Mouse (Mus musculus): ENCODE data around the gene Usp40. TPM values are rescaled to one million over a fixed set of nuclear protein-coding genes. Genes with fewer than 3 reads are reported as not detected.

Usp40 gene
- polyA plus RNA-seq, 1 experiment = 16.7 TPM

GRCm38 (mm10) chr1:87953073-87953472 is 55.3 kb downstream of the Usp40 start:
- Histone ChIP-seq H3K27ac (ENCODE audit: insufficient read depth, low read depth, low read length) (no peak overlapping the region), H3K4me3 (ENCODE audit: insufficient read depth, low read length) (no peak overlapping the region), H3K4me1 (ENCODE audit: control insufficient read depth, insufficient read depth, low read length) (no peaks in the 10 kb centered on the region)
- TF ChIP-seq POLR2A (IDR thresholded peaks at IDR 0.05; ENCODE audit: borderline replicate concordance, low read depth, low read length) (no peak), CTCF (IDR thresholded peaks at IDR 0.05; ENCODE audit: low read depth, low read length) (no peak)

- no peak overlapping the region for H3K27ac ChIP-seq (ENCODE audit: insufficient read depth, low read depth, low read length)
- no peak for TF ChIP-seq CTCF (IDR thresholded peaks at IDR 0.05; ENCODE audit: low read depth, low read length)
- no peak for TF ChIP-seq POLR2A (IDR thresholded peaks at IDR 0.05; ENCODE audit: borderline replicate concordance, low read depth, low read length)
- no peaks in the 10 kb centered on the region for H3K4me1 ChIP-seq (ENCODE audit: control insufficient read depth, insufficient read depth, low read length)
- no peak overlapping the region for H3K4me3 ChIP-seq (ENCODE audit: insufficient read depth, low read length)
Measured at GRCm38 (mm10) chr1:87951641-87952040, 56.7 kb downstream of the Usp40 start.

- TF ChIP-seq CTCF (IDR thresholded peaks at IDR 0.05; ENCODE audit: low read depth, low read length) (no peak), POLR2A (IDR thresholded peaks at IDR 0.05; ENCODE audit: borderline replicate concordance, low read depth, low read length) (no peak)
- no peaks in the 10 kb centered on the region for H3K4me1 ChIP-seq (ENCODE audit: control insufficient read depth, insufficient read depth, low read length)
- H3K4me3 ChIP-seq (ENCODE audit: insufficient read depth, low read length) = no peak overlapping the region
- H3K27ac ChIP-seq (ENCODE audit: insufficient read depth, low read depth, low read length) = no peak overlapping the region
Measured at GRCm38 (mm10) chr1:87947681-87948091, 60.7 kb downstream of the Usp40 start.

GRCm38 (mm10) chr1:87941765-87942164 is 66.6 kb downstream of the Usp40 start:
- Histone ChIP-seq H3K27ac (ENCODE audit: insufficient read depth, low read depth, low read length) (no peak overlapping the region), H3K4me3 (ENCODE audit: insufficient read depth, low read length) (no peak overlapping the region), H3K4me1 (ENCODE audit: control insufficient read depth, insufficient read depth, low read length) (no peaks in the 10 kb centered on the region)
- TF ChIP-seq POLR2A (IDR thresholded peaks at IDR 0.05; ENCODE audit: borderline replicate concordance, low read depth, low read length) (no peak), CTCF (IDR thresholded peaks at IDR 0.05; ENCODE audit: low read depth, low read length) (no peak)

GRCm38 (mm10) chr1:87936516-87936915 is 71.8 kb downstream of the Usp40 start:
- H3K4me1 ChIP-seq (ENCODE audit: control insufficient read depth, insufficient read depth, low read length) = peaks cover 33% of the 10 kb centered on the region
- no peak for TF ChIP-seq POLR2A (IDR thresholded peaks at IDR 0.05; ENCODE audit: borderline replicate concordance, low read depth, low read length)
- peak; percentile 25; the same call in 1 of the 2 replicates for TF ChIP-seq CTCF (IDR thresholded peaks at IDR 0.05; ENCODE audit: low read depth, low read length)

GRCm38 (mm10) chr1:87936075-87936474 is 72.3 kb downstream of the Usp40 start:
- TF ChIP-seq CTCF (IDR thresholded peaks at IDR 0.05; ENCODE audit: low read depth, low read length) = no peak
- TF ChIP-seq POLR2A (IDR thresholded peaks at IDR 0.05; ENCODE audit: borderline replicate concordance, low read depth, low read length) = no peak
- no peak overlapping the region for H3K4me3 ChIP-seq (ENCODE audit: insufficient read depth, low read length)
- no peak overlapping the region for H3K27ac ChIP-seq (ENCODE audit: insufficient read depth, low read depth, low read length)
- H3K4me1 ChIP-seq (ENCODE audit: control insufficient read depth, insufficient read depth, low read length) = peaks cover 33% of the 10 kb centered on the region

More at GRCm38 (mm10) chr1:87936516-87936915, 71.8 kb downstream of the Usp40 start:
- Histone ChIP-seq H3K27ac (ENCODE audit: insufficient read depth, low read depth, low read length) (no peak overlapping the region), H3K4me3 (ENCODE audit: insufficient read depth, low read length) (no peak overlapping the region)

GRCm38 (mm10) chr1:87935546-87935945 is 72.8 kb downstream of the Usp40 start:
- Histone ChIP-seq H3K4me3 (ENCODE audit: insufficient read depth, low read length) (no peak overlapping the region), H3K4me1 (ENCODE audit: control insufficient read depth, insufficient read depth, low read length) (peaks cover 33% of the 10 kb centered on the region), H3K27ac (ENCODE audit: insufficient read depth, low read depth, low read length) (no peak overlapping the region)
- no peak for TF ChIP-seq POLR2A (IDR thresholded peaks at IDR 0.05; ENCODE audit: borderline replicate concordance, low read depth, low read length)

- TF ChIP-seq CTCF (IDR thresholded peaks at IDR 0.05; ENCODE audit: low read depth, low read length) (no peak), POLR2A (IDR thresholded peaks at IDR 0.05; ENCODE audit: borderline replicate concordance, low read depth, low read length) (no peak)
- Histone ChIP-seq H3K27ac (ENCODE audit: insufficient read depth, low read depth, low read length) (no peak overlapping the region), H3K4me3 (ENCODE audit: insufficient read depth, low read length) (no peak overlapping the region), H3K4me1 (ENCODE audit: control insufficient read depth, insufficient read depth, low read length) (peaks cover 35% of the 10 kb centered on the region)
Measured at GRCm38 (mm10) chr1:87935095-87935494, 73.3 kb downstream of the Usp40 start.

- H3K27ac ChIP-seq (ENCODE audit: insufficient read depth, low read depth, low read length) = peak overlapping the region; percentile 49
- TF ChIP-seq POLR2A (IDR thresholded peaks at IDR 0.05; ENCODE audit: borderline replicate concordance, low read depth, low read length) (no peak), CTCF (IDR thresholded peaks at IDR 0.05; ENCODE audit: low read depth, low read length) (no peak)
- H3K4me3 ChIP-seq (ENCODE audit: insufficient read depth, low read length) = no peak overlapping the region
- peaks cover 35% of the 10 kb centered on the region for H3K4me1 ChIP-seq (ENCODE audit: control insufficient read depth, insufficient read depth, low read length)
Measured at GRCm38 (mm10) chr1:87933051-87933450, 75.3 kb downstream of the Usp40 start.

GRCm38 (mm10) chr1:87929730-87930129 is 78.6 kb downstream of the Usp40 start:
- no peak overlapping the region for H3K4me3 ChIP-seq (ENCODE audit: insufficient read depth, low read length)
- no peak overlapping the region for H3K27ac ChIP-seq (ENCODE audit: insufficient read depth, low read depth, low read length)
- H3K4me1 ChIP-seq (ENCODE audit: control insufficient read depth, insufficient read depth, low read length) = peaks cover 27% of the 10 kb centered on the region
- TF ChIP-seq CTCF (IDR thresholded peaks at IDR 0.05; ENCODE audit: low read depth, low read length) = no peak
- TF ChIP-seq POLR2A (IDR thresholded peaks at IDR 0.05; ENCODE audit: borderline replicate concordance, low read depth, low read length) = no peak

- Histone ChIP-seq H3K27ac (ENCODE audit: insufficient read depth, low read depth, low read length) (no peak overlapping the region), H3K4me3 (ENCODE audit: insufficient read depth, low read length) (no peak overlapping the region), H3K4me1 (ENCODE audit: control insufficient read depth, insufficient read depth, low read length) (no peaks in the 10 kb centered on the region)
- TF ChIP-seq POLR2A (IDR thresholded peaks at IDR 0.05; ENCODE audit: borderline replicate concordance, low read depth, low read length) (no peak), CTCF (IDR thresholded peaks at IDR 0.05; ENCODE audit: low read depth, low read length) (no peak)
Measured at GRCm38 (mm10) chr1:87924888-87925287, 83.5 kb downstream of the Usp40 start.

Data from bone marrow macrophage, adult 2 months (primary cell).